Mouse (Mus musculus) fat pad, adult 2 months (tissue): ENCODE measurements around the gene Sh3bgrl3.

ENCODE experiments used
- DNase-seq: peaks from one replicate; pipeline ENCODE4 v3.0.0-alpha.2; 2011; ENCODE audit warnings: low read depth, low spot score; ENCODE audit errors: extremely low read depth

The Sh3bgrl3 gene

GRCm38 (mm10) chr4:134129482-134129881, 893 bp upstream of the Sh3bgrl3 start:
- DNase-seq: no peak

- DNase-seq: no peak
These were observed 384 bp upstream of the Sh3bgrl3 start for GRCm38 (mm10) chr4:134128983-134129362.

GRCm38 (mm10) chr4:134127793-134128192, 796 bp downstream of the Sh3bgrl3 start:
- no peak for DNase-seq

GRCm38 (mm10) chr4:134127121-134127455, 1.5 kb downstream of the Sh3bgrl3 start:
- no peak for DNase-seq

- DNase-seq: no peak
These were observed 2.1 kb downstream of the Sh3bgrl3 start for GRCm38 (mm10) chr4:134126300-134127120.

GRCm38 (mm10) chr4:134125383-134126060, 3.1 kb downstream of the Sh3bgrl3 start:
- no peak for DNase-seq

- no peak for DNase-seq
These were observed 4.7 kb downstream of the Sh3bgrl3 start for GRCm38 (mm10) chr4:134123680-134124551.

- no peak for DNase-seq
These were observed 5.4 kb downstream of the Sh3bgrl3 start for GRCm38 (mm10) chr4:134123147-134123546.

- no peak for DNase-seq
These were observed 6.3 kb downstream of the Sh3bgrl3 start for GRCm38 (mm10) chr4:134122281-134122680.

- DNase-seq: no peak
These were observed 7.0 kb downstream of the Sh3bgrl3 start for GRCm38 (mm10) chr4:134121571-134121970.

- DNase-seq: no peak
These were observed 7.7 kb downstream of the Sh3bgrl3 start for GRCm38 (mm10) chr4:134120916-134121315.

GRCm38 (mm10) chr4:134120192-134120805, 8.3 kb downstream of the Sh3bgrl3 start:
- no peak for DNase-seq

GRCm38 (mm10) chr4:134119644-134120043, 8.9 kb downstream of the Sh3bgrl3 start:
- no peak for DNase-seq

- DNase-seq: no peak
These were observed 9.5 kb downstream of the Sh3bgrl3 start for GRCm38 (mm10) chr4:134119042-134119441.

- no peak for DNase-seq
These were observed 10.3 kb downstream of the Sh3bgrl3 start for GRCm38 (mm10) chr4:134118126-134118800.

- no peak for DNase-seq
These were observed 11.6 kb downstream of the Sh3bgrl3 start for GRCm38 (mm10) chr4:134117012-134117411.

- no peak for DNase-seq
These were observed 12.1 kb downstream of the Sh3bgrl3 start for GRCm38 (mm10) chr4:134116501-134116900.

GRCm38 (mm10) chr4:134115215-134116144, 13.1 kb downstream of the Sh3bgrl3 start:
- DNase-seq: no peak

GRCm38 (mm10) chr4:134114038-134114437, 14.6 kb downstream of the Sh3bgrl3 start:
- DNase-seq: no peak
